Mouse (Mus musculus) embryonic facial prominence, embryonic 14.5 days (tissue): Measurements from ENCODE around the gene Tut1. TPM values are rescaled to one million over a fixed set of nuclear protein-coding genes. Genes with fewer than 3 reads are reported as not detected.
"Not testable (repeated sequence)": the region's sequence is repeated elsewhere in the genome, so short reads cannot be mapped to it uniquely, and the experiment has no call there.

Experiments used
- ATAC-seq: fragments of 200-750 bp; cut with Nextera tagmentation; 2 replicates; pipeline ENCODE4 v1.8.0; 2017; ENCODE audit warnings: low read depth, moderate number of reproducible peaks, moderate TSS enrichment
- DNase-seq: peaks from one replicate; pipeline ENCODE4 v3.0.0-alpha.2; 2015; ENCODE audit warnings: low spot score
- H3K27ac ChIP-seq: fragments of 300-500 bp; sonication (generic); replicated peaks from 2 replicates; pipeline ENCODE4 v1.5.1; 2014; ENCODE audit warnings: low read depth, mild to moderate bottlenecking, low read length, moderate library complexity
- H3K27me3 ChIP-seq: fragments of 300-500 bp; sonication (generic); replicated peaks from 2 replicates; pipeline ENCODE4 v1.6.1; 2014; ENCODE audit warnings: low read length; ENCODE audit not compliant: control insufficient read depth, insufficient read depth
- H3K36me3 ChIP-seq: fragments of 300-500 bp; sonication (generic); 2 replicates; pipeline ENCODE4 v1.6.1; 2014; ENCODE audit warnings: low read length, mixed read lengths; ENCODE audit not compliant: control insufficient read depth, insufficient read depth
- H3K4me1 ChIP-seq: fragments of 300-500 bp; sonication (generic); 2 replicates; pipeline ENCODE4 v1.6.1; 2014; ENCODE audit warnings: antibody characterized with exemption, low read length; ENCODE audit not compliant: control insufficient read depth, insufficient read depth
- H3K4me2 ChIP-seq: fragments of 300-500 bp; sonication (generic); 2 replicates; pipeline ENCODE4 v1.6.1; 2014; ENCODE audit warnings: low read depth, mild to moderate bottlenecking, low read length, moderate library complexity, mixed read lengths
- H3K4me3 ChIP-seq: fragments of 300-500 bp; sonication (generic); 2 replicates; pipeline ENCODE4 v1.5.1; 2014; ENCODE audit warnings: low read depth, mild to moderate bottlenecking, low read length
- H3K9ac ChIP-seq: fragments of 300-500 bp; sonication (generic); 2 replicates; pipeline ENCODE4 v1.6.1; 2014; ENCODE audit warnings: low read depth, mild to moderate bottlenecking, low read length, moderate library complexity, mixed read lengths
- H3K9me3 ChIP-seq: fragments of 300-500 bp; sonication (generic); 2 replicates; pipeline ENCODE4 v1.6.1; 2016; ENCODE audit warnings: low read length; ENCODE audit not compliant: control insufficient read depth
- WGBS: fragments of 180-500 bp; shearing (Covaris S2); extraction: QIAGEN DNeasy Blood & Tissue Kit; methylation state at CpG from one replicate; pipeline ENCODE4 v1.1.7; 2014; 5-methylcytosine and 5-hydroxymethylcytosine counted together
- polyA plus RNA-seq: library from polyadenylated mRNA; unstranded; fragments of >200 nt; fragmentation: Nextera tagmentation; extraction: Ambion mirVana; gene quantifications from 2 replicates; pipeline ENCODE4 v1.2.1, GENCODE M21; 2014

The Tut1 gene
- polyA plus RNA-seq, 1 experiment from 2014 or later = 24.7 TPM

- 71% methylated on average over 10 of the region's 10 CpGs for WGBS
- Histone ChIP-seq H3K4me2 (no peak overlapping the region), H3K4me1 (peaks cover 76% of the 10 kb centered on the region)
These were observed 41.4 kb downstream of the Tut1 start for GRCm38 (mm10) chr19:8994813-8995607.

GRCm38 (mm10) chr19:8996601-8997000, 43.0 kb downstream of the Tut1 start:
- peaks cover 68% of the 10 kb centered on the region for H3K4me1 ChIP-seq
- H3K27ac ChIP-seq = peak overlapping the region; percentile 69; the same call in 1 of the 2 replicates
- no peak overlapping the region for H3K9ac ChIP-seq
- H3K4me3 ChIP-seq = no peak overlapping the region
- H3K9me3 ChIP-seq = no peaks in the 10 kb centered on the region
- H3K36me3 ChIP-seq = peaks cover 25% of the 10 kb centered on the region
- no peaks in the 10 kb centered on the region for H3K27me3 ChIP-seq
- ATAC-seq (no peak), DNase-seq (no peak)
- WGBS = 88% methylated on average over 6 of the region's 6 CpGs
- H3K4me2 ChIP-seq = no peak overlapping the region

More at GRCm38 (mm10) chr19:8994813-8995607, 41.4 kb downstream of the Tut1 start:
- peaks cover 9% of the 10 kb centered on the region for H3K36me3 ChIP-seq
- ATAC-seq (no peak), DNase-seq (no peak)
- no peak overlapping the region for H3K4me3 ChIP-seq
- no peak overlapping the region for H3K9ac ChIP-seq
- H3K27me3 ChIP-seq = no peaks in the 10 kb centered on the region
- H3K27ac ChIP-seq = no peak overlapping the region
- H3K9me3 ChIP-seq = no peaks in the 10 kb centered on the region

GRCm38 (mm10) chr19:8997546-8997945, 43.9 kb downstream of the Tut1 start:
- Histone ChIP-seq H3K4me1 (peaks cover 59% of the 10 kb centered on the region), H3K9me3 (no peaks in the 10 kb centered on the region), H3K27ac (peak overlapping the region; percentile 69), H3K9ac (peak overlapping the region; percentile 38), H3K27me3 (no peaks in the 10 kb centered on the region), H3K36me3 (peaks cover 34% of the 10 kb centered on the region), H3K4me2 (peak overlapping the region; percentile 40), H3K4me3 (0 out of 2 replicates have a peak overlapping the region, but pooled peaks have one; percentile 2)
- ATAC-seq = peak; percentile 92
- 49% methylated on average over 4 of the region's 4 CpGs for WGBS
- DNase-seq = peak; percentile 96

GRCm38 (mm10) chr19:8998546-8998945, 44.9 kb downstream of the Tut1 start:
- peak overlapping the region; percentile 25; the same call in 1 of the 2 replicates for H3K27ac ChIP-seq
- H3K36me3 ChIP-seq = peaks cover 44% of the 10 kb centered on the region
- peaks cover 49% of the 10 kb centered on the region for H3K4me1 ChIP-seq
- no peak for DNase-seq
- H3K4me3 ChIP-seq = no peak overlapping the region
- no peaks in the 10 kb centered on the region for H3K27me3 ChIP-seq
- no peak overlapping the region for H3K4me2 ChIP-seq
- no peak overlapping the region for H3K9ac ChIP-seq
- ATAC-seq = no peak
- WGBS = 81% methylated on average over 6 of the region's 6 CpGs
- H3K9me3 ChIP-seq = no peaks in the 10 kb centered on the region

GRCm38 (mm10) chr19:8999223-8999622, 45.6 kb downstream of the Tut1 start:
- H3K27ac ChIP-seq = no peak overlapping the region
- ATAC-seq = no peak
- no peaks in the 10 kb centered on the region for H3K27me3 ChIP-seq
- peaks cover 43% of the 10 kb centered on the region for H3K4me1 ChIP-seq
- H3K4me2 ChIP-seq = no peak overlapping the region
- H3K36me3 ChIP-seq = peaks cover 51% of the 10 kb centered on the region
- H3K4me3 ChIP-seq = no peak overlapping the region
- no peak for DNase-seq
- H3K9ac ChIP-seq = no peak overlapping the region
- 84% methylated on average over 4 of the region's 4 CpGs for WGBS
- no peaks in the 10 kb centered on the region for H3K9me3 ChIP-seq

- H3K27me3 ChIP-seq, H3K4me2 ChIP-seq, ATAC-seq, H3K9ac ChIP-seq, H3K9me3 ChIP-seq, H3K4me1 ChIP-seq, H3K4me3 ChIP-seq, H3K27ac ChIP-seq, DNase-seq: not testable (repeated sequence)
- WGBS = 91% methylated on average over 2 of the region's 2 CpGs
- H3K36me3 ChIP-seq = peaks cover 70% of the 10 kb centered on the region
These were observed 53.3 kb downstream of the Tut1 start for GRCm38 (mm10) chr19:9006915-9007314.

Other genes starting within 250 kb of the Tut1 start
- 100 and 107 TPM in 2 replicates for gene Slc3a2, start 230.5 kb upstream of the Tut1 start, polyA plus RNA-seq
- 76.6 and 80.1 TPM in 2 replicates for gene Wdr74, start 218.0 kb upstream of the Tut1 start, polyA plus RNA-seq
- gene 1700092M07Rik, start 213.1 kb upstream of the Tut1 start, polyA plus RNA-seq = 0.85 and 1.9 TPM in 2 replicates
- 140 and 142 TPM in 2 replicates for gene Stx5a, start 212.4 kb upstream of the Tut1 start, polyA plus RNA-seq
- gene Nxf1, start 196.8 kb upstream of the Tut1 start, polyA plus RNA-seq = 152 and 171 TPM in 2 replicates
- 173 and 194 TPM in 2 replicates for gene Tmem223, start 182.9 kb upstream of the Tut1 start, polyA plus RNA-seq
- 74.9 and 90.3 TPM in 2 replicates for gene Tmem179b, start 179.4 kb upstream of the Tut1 start, polyA plus RNA-seq
- 16.5 and 18.1 TPM in 2 replicates for gene Taf6l, start 167.4 kb upstream of the Tut1 start, polyA plus RNA-seq
- gene Polr2g, start 155.3 kb upstream of the Tut1 start, polyA plus RNA-seq = 151 and 157 TPM in 2 replicates
- 5.2 and 5.5 TPM in 2 replicates for gene Zbtb3, start 151.3 kb upstream of the Tut1 start, polyA plus RNA-seq
- gene Ttc9c, start 134.5 kb upstream of the Tut1 start, polyA plus RNA-seq = 38.4 and 40.8 TPM in 2 replicates
- 7.8 and 9.2 TPM in 2 replicates for gene Hnrnpul2, start 133.8 kb upstream of the Tut1 start, polyA plus RNA-seq
- gene AC129217.1, start 124.1 kb upstream of the Tut1 start, polyA plus RNA-seq = not detected in 2 replicates
- 44.9 and 47.3 TPM in 2 replicates for gene Bscl2, start 116.4 kb upstream of the Tut1 start, polyA plus RNA-seq
- gene Gng3, start 114.7 kb upstream of the Tut1 start, polyA plus RNA-seq = 22.2 and 24.6 TPM in 2 replicates
- 1.6 and 2.4 TPM in 2 replicates for gene Lrrn4cl, start 103.1 kb upstream of the Tut1 start, polyA plus RNA-seq
- 144 and 149 TPM in 2 replicates for gene Ubxn1, start 82.4 kb upstream of the Tut1 start, polyA plus RNA-seq
- 53.8 and 57.5 TPM in 2 replicates for gene Uqcc3, start 72.9 kb upstream of the Tut1 start, polyA plus RNA-seq
- 60.2 and 68.8 TPM in 2 replicates for gene Lbhd1, start 70.1 kb upstream of the Tut1 start, polyA plus RNA-seq
- gene Gm49403, start 69.9 kb upstream of the Tut1 start, polyA plus RNA-seq = not detected in 2 replicates
- gene 1810009A15Rik, start 65.0 kb upstream of the Tut1 start, polyA plus RNA-seq = 77.4 and 86.6 TPM in 2 replicates
- gene Gm49416, start 64.9 kb upstream of the Tut1 start, polyA plus RNA-seq = not detected in 2 replicates
- gene Ints5, start 60.8 kb upstream of the Tut1 start, polyA plus RNA-seq = 34.8 and 35.1 TPM in 2 replicates
- 99.2 and 103 TPM in 2 replicates for gene Ganab, start 55.8 kb upstream of the Tut1 start, polyA plus RNA-seq
- 42.3 and 42.4 TPM in 2 replicates for gene B3gat3, start 33.5 kb upstream of the Tut1 start, polyA plus RNA-seq
- gene Rom1, start 24.5 kb upstream of the Tut1 start, polyA plus RNA-seq = 2.2 and 2.5 TPM in 2 replicates
- gene Eml3, start 24.3 kb upstream of the Tut1 start, polyA plus RNA-seq = 18.2 and 20.4 TPM in 2 replicates
- 39.7 and 43.6 TPM in 2 replicates for gene Mta2, start 12.0 kb upstream of the Tut1 start, polyA plus RNA-seq
- gene Eef1g, start 13.2 kb downstream of the Tut1 start, polyA plus RNA-seq = 469 and 503 TPM in 2 replicates
- gene Ahnak, start 35.4 kb downstream of the Tut1 start, polyA plus RNA-seq = 44.8 and 57.6 TPM in 2 replicates
- not detected in 2 replicates for gene Scgb1a1, start 134.1 kb downstream of the Tut1 start, polyA plus RNA-seq
- gene Asrgl1, start 181.8 kb downstream of the Tut1 start, polyA plus RNA-seq = 10.8 and 13.7 TPM in 2 replicates